Mouse (Mus musculus) stomach, embryonic 16.5 days (tissue): ENCODE results near the gene Zdhhc5. TPM values are rescaled to one million over a fixed set of nuclear protein-coding genes. Genes with fewer than 3 reads are reported as not detected.

Source experiments
- ATAC-seq: fragments of 200-750 bp; cut with Nextera tagmentation; 2 replicates; pipeline ENCODE4 v1.8.0; 2017; ENCODE audit warnings: moderate number of reproducible peaks, moderate TSS enrichment; ENCODE audit not compliant: insufficient read depth, low FRiP score
- H3K27ac ChIP-seq: fragments of 300-500 bp; sonication (generic); 2 replicates; pipeline ENCODE4 v1.5.1; 2014; ENCODE audit warnings: low read length
- H3K27me3 ChIP-seq: fragments of 300-500 bp; sonication (generic); 2 replicates; pipeline ENCODE4 v1.6.1; 2014; ENCODE audit warnings: low read length, control low read depth, mixed read lengths; ENCODE audit not compliant: control insufficient read depth, insufficient read depth
- H3K36me3 ChIP-seq: fragments of 300-500 bp; sonication (generic); 2 replicates; pipeline ENCODE4 v1.6.1; 2014; ENCODE audit warnings: low read length; ENCODE audit not compliant: control insufficient read depth, insufficient read depth
- H3K4me1 ChIP-seq: fragments of 300-500 bp; sonication (generic); 2 replicates; pipeline ENCODE4 v1.6.1; 2014; ENCODE audit warnings: low read length, control low read depth, mixed read lengths; ENCODE audit not compliant: control insufficient read depth, insufficient read depth
- H3K4me2 ChIP-seq: fragments of 300-500 bp; sonication (generic); 2 replicates; pipeline ENCODE4 v1.6.1; 2014; ENCODE audit warnings: low read depth, low read length, mixed read lengths
- H3K4me3 ChIP-seq: fragments of 300-500 bp; sonication (generic); replicated peaks from 2 replicates; pipeline ENCODE4 v1.5.1; 2014; ENCODE audit warnings: mild to moderate bottlenecking, low read length
- H3K9ac ChIP-seq: fragments of 300-500 bp; sonication (generic); 2 replicates; pipeline ENCODE4 v1.6.1; 2014; ENCODE audit warnings: low read length
- H3K9me3 ChIP-seq: fragments of 300-500 bp; sonication (generic); replicated peaks from 2 replicates; pipeline ENCODE4 v1.6.1; 2016; ENCODE audit warnings: low read length, control low read depth; ENCODE audit not compliant: control insufficient read depth
- WGBS: fragments of 180-500 bp; shearing (Covaris S2); extraction: QIAGEN DNeasy Blood & Tissue Kit; methylation state at CpG from one replicate; pipeline ENCODE4 v1.1.7; 2014; 5-methylcytosine and 5-hydroxymethylcytosine counted together
- polyA plus RNA-seq: library from polyadenylated mRNA; unstranded; fragments of >200 nt; fragmentation: Nextera tagmentation; extraction: Ambion mirVana; gene quantifications from 2 replicates; pipeline ENCODE4 v1.2.1, GENCODE M21; 2015

The Zdhhc5 gene
- polyA plus RNA-seq, 1 experiment from 2014 or later = 36.9 TPM

DNA sequence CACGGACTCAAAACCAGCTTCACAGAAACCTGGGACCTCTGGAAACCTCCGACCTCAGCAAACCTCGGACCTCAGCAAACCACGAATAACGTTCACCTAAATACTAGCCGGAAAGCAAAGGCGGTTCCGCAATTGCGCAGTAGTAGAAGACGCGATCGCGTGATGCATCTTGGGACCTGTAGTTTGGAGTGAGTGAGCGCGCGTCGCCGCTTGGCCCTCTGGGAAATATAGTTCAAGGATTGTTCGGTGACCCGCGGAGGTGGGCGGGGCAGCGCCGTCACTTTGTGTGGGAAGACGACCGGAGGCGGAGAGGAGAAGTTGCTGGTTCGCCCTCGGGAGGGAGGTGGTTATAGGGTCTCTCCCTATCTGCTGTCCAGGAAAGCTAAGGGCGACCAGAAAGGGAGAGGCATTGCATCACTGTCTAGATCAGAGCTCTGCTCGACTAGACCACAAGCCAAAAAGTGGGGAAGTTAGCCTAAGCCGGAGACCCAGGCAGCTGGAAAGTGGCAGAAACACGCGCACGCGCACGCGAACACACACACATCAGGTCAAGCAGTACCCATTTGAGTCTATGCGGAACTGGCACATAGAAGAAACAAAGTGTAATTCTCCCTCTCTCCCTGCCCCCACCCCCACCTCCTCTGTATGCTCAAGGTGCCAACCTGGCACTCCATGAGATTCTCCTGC, 12.3 kb upstream of the Zdhhc5 start, which contains the start of gene Clp1:
Gene Clp1, minus strand, starts transcription at position 179 of the 687 bp plus-strand sequence.
- H3K4me3 ChIP-seq = peak within 1 kb of the TSS; percentile 78
- under 1% methylated on average over 39 of the region's 39 CpGs for WGBS
- H3K9ac ChIP-seq = peak within 1 kb of the TSS; percentile 78
- no peaks in the 10 kb centered on the region for H3K9me3 ChIP-seq
- H3K27me3 ChIP-seq = no peaks in the 10 kb centered on the region
- H3K4me2 ChIP-seq = peak within 1 kb of the TSS; percentile 93
- H3K4me1 ChIP-seq = peaks cover 10% of the 10 kb centered on the region
- peak; percentile 99 for ATAC-seq
- H3K36me3 ChIP-seq = 0 out of 2 replicates have a peak, but pooled peaks cover 9% of the 10 kb centered on the region
- peak within 1 kb of the TSS; percentile 94 for H3K27ac ChIP-seq

DNA sequence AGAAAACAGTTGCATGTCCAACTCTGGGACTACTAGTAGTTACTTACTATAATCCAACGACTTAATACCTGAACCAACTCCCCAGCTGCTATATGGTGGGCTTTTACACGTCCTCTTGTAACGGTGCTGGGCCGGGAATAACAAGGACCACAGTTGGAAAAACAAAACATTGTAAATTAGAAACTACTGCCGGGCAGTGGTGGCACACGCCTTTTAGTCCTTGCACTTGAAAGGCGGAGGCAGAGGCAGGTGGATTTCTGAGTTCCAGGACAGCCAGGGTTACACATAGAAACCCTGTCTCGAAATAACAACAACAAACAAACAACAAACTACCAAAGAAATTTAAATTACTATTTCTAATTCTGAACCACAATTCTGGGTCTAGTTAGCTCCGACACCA, 11.7 kb upstream of the Zdhhc5 start:
- no peak for ATAC-seq

GRCm38 (mm10) chr2:84725770-84726169, 10.8 kb upstream of the Zdhhc5 start:
- H3K4me3 ChIP-seq = no peak overlapping the region
- H3K36me3 ChIP-seq = 0 out of 2 replicates have a peak, but pooled peaks cover 9% of the 10 kb centered on the region
- no peak for ATAC-seq
- WGBS = 93% methylated on average over 10 of the region's 10 CpGs
- no peaks in the 10 kb centered on the region for H3K27me3 ChIP-seq
- 0 out of 2 replicates have a peak overlapping the region, but pooled peaks have one; percentile 93 for H3K4me2 ChIP-seq
- H3K27ac ChIP-seq = no peak overlapping the region
- H3K9me3 ChIP-seq = no peaks in the 10 kb centered on the region
- H3K9ac ChIP-seq = no peak overlapping the region
- H3K4me1 ChIP-seq = peaks cover 10% of the 10 kb centered on the region

More for the DNA sequence above, 11.7 kb upstream of the Zdhhc5 start:
- Histone ChIP-seq H3K4me2 (peak overlapping the region; percentile 93), H3K27me3 (no peaks in the 10 kb centered on the region), H3K4me3 (peak overlapping the region; percentile 78), H3K9ac (peak overlapping the region; percentile 77), H3K27ac (0 out of 2 replicates have a peak overlapping the region, but pooled peaks have one; percentile 13), H3K4me1 (peaks cover 10% of the 10 kb centered on the region), H3K9me3 (no peaks in the 10 kb centered on the region), H3K36me3 (0 out of 2 replicates have a peak, but pooled peaks cover 9% of the 10 kb centered on the region)
- 2% methylated on average over 9 of the region's 9 CpGs for WGBS

GRCm38 (mm10) chr2:84723856-84724255, 8.9 kb upstream of the Zdhhc5 start:
- Histone ChIP-seq H3K27ac (no peak overlapping the region), H3K27me3 (no peaks in the 10 kb centered on the region), H3K4me1 (peaks cover 10% of the 10 kb centered on the region), H3K9me3 (no peaks in the 10 kb centered on the region), H3K4me2 (no peak overlapping the region), H3K9ac (no peak overlapping the region), H3K36me3 (0 out of 2 replicates have a peak, but pooled peaks cover 9% of the 10 kb centered on the region), H3K4me3 (no peak overlapping the region)
- no peak for ATAC-seq
- WGBS = 92% methylated on average over 14 of the region's 14 CpGs

DNA sequence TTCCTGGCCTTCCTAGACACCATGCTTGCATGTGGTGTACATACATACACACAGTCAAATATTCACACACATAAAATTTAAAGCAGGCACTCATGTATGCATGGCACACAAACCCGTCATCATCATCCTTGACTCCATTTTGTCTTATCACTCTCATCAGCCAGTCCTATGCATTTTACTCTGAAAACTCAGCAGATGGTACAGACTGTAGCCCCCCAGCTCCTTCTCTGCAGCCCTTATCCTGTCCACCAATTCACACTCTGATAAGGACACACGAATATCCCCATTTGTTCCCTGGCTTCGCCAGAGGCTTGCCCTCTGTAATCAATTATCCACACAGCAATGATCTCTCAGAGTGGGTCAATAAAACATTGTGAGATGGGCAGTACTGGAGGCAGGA, 6.2 kb upstream of the Zdhhc5 start:
- ATAC-seq = no peak
- H3K9me3 ChIP-seq = no peaks in the 10 kb centered on the region
- H3K27me3 ChIP-seq = no peaks in the 10 kb centered on the region
- peaks cover 8% of the 10 kb centered on the region for H3K4me1 ChIP-seq
- WGBS = 84% methylated on average over 3 of the region's 3 CpGs
- H3K4me3 ChIP-seq = no peak overlapping the region
- no peak overlapping the region for H3K4me2 ChIP-seq
- H3K27ac ChIP-seq = no peak overlapping the region
- no peak overlapping the region for H3K9ac ChIP-seq
- 0 out of 2 replicates have a peak, but pooled peaks cover 9% of the 10 kb centered on the region for H3K36me3 ChIP-seq

DNA sequence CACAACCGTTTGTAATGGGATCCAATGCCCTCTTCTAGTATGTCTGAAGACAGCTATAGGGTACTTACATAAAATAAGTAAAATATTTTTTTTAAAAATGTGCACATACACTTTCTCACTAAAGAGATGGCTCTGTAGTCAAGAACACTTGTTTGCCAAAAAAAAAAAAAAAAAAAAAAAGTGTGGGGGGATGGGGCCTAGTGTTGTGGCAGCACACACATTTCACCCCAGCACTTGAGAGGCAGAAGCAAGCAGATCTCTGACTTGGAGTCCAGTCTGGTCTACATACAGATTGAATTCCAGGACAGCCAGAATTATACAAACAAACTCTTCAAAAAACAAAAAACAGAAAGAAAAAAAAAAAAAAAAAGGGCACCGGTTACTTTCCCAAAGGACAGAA, 5.7 kb upstream of the Zdhhc5 start:
- Histone ChIP-seq H3K27ac (no peak overlapping the region), H3K27me3 (no peaks in the 10 kb centered on the region), H3K4me2 (no peak overlapping the region), H3K4me3 (no peak overlapping the region), H3K9ac (no peak overlapping the region), H3K9me3 (no peaks in the 10 kb centered on the region), H3K36me3 (0 out of 2 replicates have a peak, but pooled peaks cover 9% of the 10 kb centered on the region), H3K4me1 (peaks cover 4% of the 10 kb centered on the region; the same call in 1 of the 2 replicates)
- WGBS = 93% methylated on average over 2 of the region's 2 CpGs
- ATAC-seq = no peak

- no peaks in the 10 kb centered on the region for H3K27me3 ChIP-seq
- no peak overlapping the region for H3K9ac ChIP-seq
- H3K36me3 ChIP-seq = no peaks in the 10 kb centered on the region
- H3K4me2 ChIP-seq = no peak overlapping the region
- WGBS = 99% methylated on average over 4 of the region's 4 CpGs
- H3K4me3 ChIP-seq = no peak overlapping the region
- ATAC-seq = no peak
- H3K4me1 ChIP-seq = peaks cover 11% of the 10 kb centered on the region
- H3K9me3 ChIP-seq = no peaks in the 10 kb centered on the region
- no peak overlapping the region for H3K27ac ChIP-seq
Measured at GRCm38 (mm10) chr2:84717357-84717756, 2.4 kb upstream of the Zdhhc5 start.

DNA sequence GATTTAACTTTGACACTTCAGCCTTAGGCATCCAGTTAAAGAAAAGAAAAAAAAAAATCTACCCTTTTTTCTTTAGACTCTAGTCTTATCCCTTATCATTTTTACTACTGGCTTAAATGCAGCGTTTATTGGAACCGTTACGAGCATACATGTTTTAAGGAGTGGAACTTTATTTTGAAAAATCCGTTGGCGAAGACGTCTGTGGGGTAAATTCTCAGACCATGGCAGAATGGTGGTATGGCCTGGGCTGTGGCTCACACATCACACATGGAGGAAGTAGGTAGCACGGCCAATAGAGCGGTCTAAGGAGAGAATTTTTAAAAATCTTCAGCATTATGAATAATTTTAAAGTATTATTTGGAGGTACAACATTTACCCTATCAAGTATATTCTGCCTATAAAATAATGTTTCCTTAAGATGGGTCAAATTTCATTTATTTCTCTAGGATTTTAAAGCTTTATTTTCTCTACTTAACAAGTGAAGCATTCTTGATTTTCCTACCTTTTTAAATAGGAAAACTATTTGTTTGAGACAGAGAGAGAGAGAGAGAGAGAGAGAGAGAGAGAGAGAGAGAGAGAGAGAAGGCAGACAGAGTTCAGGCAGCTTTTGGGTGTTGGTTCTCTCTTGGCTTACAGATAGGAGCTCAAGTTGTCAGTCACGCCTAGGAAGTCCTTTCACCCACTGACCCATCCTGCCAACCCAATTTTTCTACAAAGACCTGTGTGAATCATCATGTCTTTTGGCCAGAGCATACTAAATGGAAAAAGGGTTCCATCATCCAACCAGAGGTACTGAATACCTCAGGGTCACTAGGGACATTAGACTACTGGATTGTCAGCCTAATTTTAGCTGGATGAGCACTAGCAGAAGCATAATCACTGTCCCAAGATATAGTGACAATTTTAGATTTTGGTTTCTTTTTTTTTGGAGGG, 1.7 kb upstream of the Zdhhc5 start:
- WGBS = 29% methylated on average over 9 of the region's 9 CpGs
- Histone ChIP-seq H3K4me2 (peak overlapping the region; percentile 79), H3K27me3 (no peaks in the 10 kb centered on the region), H3K9me3 (no peaks in the 10 kb centered on the region), H3K9ac (peak overlapping the region; percentile 77), H3K27ac (peak overlapping the region; percentile 90), H3K4me1 (peaks cover 14% of the 10 kb centered on the region), H3K36me3 (no peaks in the 10 kb centered on the region), H3K4me3 (peak overlapping the region; percentile 64)
- ATAC-seq = no peak
